Mouse (Mus musculus) CH12.LX (cell line): ENCODE results near the gene Tmem165. TPM values are rescaled to one million over a fixed set of nuclear protein-coding genes. Genes with fewer than 3 reads are reported as not detected.

Experiments
- DNase-seq: peaks from one replicate; pipeline ENCODE4 v3.0.0-alpha.2; 2013; ENCODE audit errors: extremely low read depth
- H3K27ac ChIP-seq: 2 replicates; pipeline ENCODE4 v1.5.1; 2012; ENCODE audit warnings: low read depth, mild to moderate bottlenecking, control low read depth, moderate library complexity; ENCODE audit not compliant: insufficient read depth
- H3K27me3 ChIP-seq: replicated peaks from 2 replicates; pipeline ENCODE3; 2012; ENCODE audit warnings: inconsistent platforms
- H3K36me3 ChIP-seq, 2 experiments: replicated peaks in 1 of 2; 2 replicates each; pipeline versions ENCODE3 to v1.6.1; 2012; ENCODE audit warnings: inconsistent platforms in 1 of 2, low read length in 1 of 2, mild to moderate bottlenecking in 1 of 2, mixed read lengths in 1 of 2, moderate library complexity in 1 of 2; ENCODE audit not compliant: control insufficient read depth in 1 of 2, insufficient read depth in 1 of 2
- H3K4me1 ChIP-seq, 2 experiments: 2 replicates each; pipeline ENCODE4 v1.6.1; 2012; ENCODE audit warnings: inconsistent platforms in 1 of 2, moderate library complexity in 1 of 2; ENCODE audit not compliant: insufficient read depth in 2 of 2, control insufficient read depth in 1 of 2
- H3K4me2 ChIP-seq: 2 replicates; pipeline ENCODE4 v1.6.1; 2012; ENCODE audit warnings: low read depth, mild to moderate bottlenecking, control low read depth; ENCODE audit not compliant: poor library complexity, insufficient read depth, severe bottlenecking
- H3K4me3 ChIP-seq, 3 experiments: fragments of 150-350 bp in 1 of 3; sonication (generic) in 1 of 3; replicated peaks in 1 of 3; 2 replicates each; pipeline versions ENCODE3 to v1.5.1; 2011 to 2012; ENCODE audit warnings: low read depth in 2 of 3, low read length in 2 of 3, mild to moderate bottlenecking in 2 of 3, moderate library complexity in 2 of 3, control low read depth in 1 of 3, improper control_type of control experiment in 1 of 3, inconsistent platforms in 1 of 3, mixed read lengths in 1 of 3; ENCODE audit not compliant: poor library complexity in 1 of 3
- H3K79me2 ChIP-seq: replicated peaks from 2 replicates; pipeline ENCODE4 v1.6.1; 2012; ENCODE audit warnings: mild to moderate bottlenecking, moderate library complexity; ENCODE audit not compliant: control insufficient read depth, poor library complexity, insufficient read depth, severe bottlenecking; ENCODE audit errors: extremely low read depth
- H3K9ac ChIP-seq: 2 replicates; pipeline ENCODE4 v1.6.1; 2012; ENCODE audit warnings: low read depth, mild to moderate bottlenecking, control low read depth, moderate library complexity; ENCODE audit not compliant: insufficient read depth
- H3K9me3 ChIP-seq: replicated peaks from 2 replicates; pipeline ENCODE3; 2012; ENCODE audit warnings: low read length, inconsistent platforms, mixed read lengths
- BHLHE40 ChIP-seq: IDR thresholded peaks from 2 replicates; pipeline ENCODE4 v1.6.1; 2011; ENCODE audit warnings: mild to moderate bottlenecking, low read depth, low read length, improper control_type of control experiment
- CHD1 ChIP-seq: IDR thresholded peaks from 2 replicates; pipeline ENCODE4 v1.6.1; 2012; ENCODE audit warnings: low read depth, low read length, improper control_type of control experiment, inconsistent platforms
- CHD2 ChIP-seq: IDR thresholded peaks from 2 replicates; pipeline ENCODE4 v1.6.1; 2011; ENCODE audit warnings: low read length, improper control_type of control experiment
- E2F4 ChIP-seq: IDR thresholded peaks from 2 replicates; pipeline ENCODE4 v1.6.1; 2011; ENCODE audit warnings: low read depth, low read length, improper control_type of control experiment; ENCODE audit not compliant: insufficient replicate concordance
- ELF1 ChIP-seq: IDR thresholded peaks from 2 replicates; pipeline ENCODE4 v1.6.1; 2014; ENCODE audit warnings: low read depth, mild to moderate bottlenecking, inconsistent platforms, low read length, improper control_type of control experiment
- EP300 ChIP-seq: IDR thresholded peaks from 2 replicates; pipeline ENCODE4 v1.6.1; 2011; ENCODE audit warnings: low read length, improper control_type of control experiment
- HCFC1 ChIP-seq: IDR thresholded peaks from 2 replicates; pipeline ENCODE4 v1.6.1; 2012; ENCODE audit warnings: low read depth, mild to moderate bottlenecking, inconsistent platforms, low read length, improper control_type of control experiment
- IRF4 ChIP-seq: IDR thresholded peaks from 2 replicates; pipeline ENCODE4 v1.6.1; 2014; ENCODE audit warnings: low read depth, mild to moderate bottlenecking, inconsistent platforms, low read length, improper control_type of control experiment
- KAT2A ChIP-seq: IDR thresholded peaks from 2 replicates; pipeline ENCODE4 v1.6.1; 2012; ENCODE audit warnings: low read length, improper control_type of control experiment, inconsistent platforms; ENCODE audit not compliant: insufficient replicate concordance
- MAX ChIP-seq: IDR thresholded peaks from 2 replicates; pipeline ENCODE4 v1.6.1; 2011; ENCODE audit warnings: low read length, improper control_type of control experiment
- MAZ ChIP-seq: IDR thresholded peaks from 2 replicates; pipeline ENCODE4 v1.6.1; 2012; ENCODE audit warnings: low read depth, mild to moderate bottlenecking, inconsistent platforms, low read length, improper control_type of control experiment, moderate library complexity
- MEF2A ChIP-seq: IDR thresholded peaks from 2 replicates; pipeline ENCODE4 v1.6.1; 2014; ENCODE audit warnings: low read depth, mild to moderate bottlenecking, inconsistent platforms, low read length, improper control_type of control experiment, borderline replicate concordance
- MXI1 ChIP-seq: IDR thresholded peaks from 2 replicates; pipeline ENCODE4 v1.6.1; 2011; ENCODE audit warnings: mild to moderate bottlenecking, low read depth, low read length, improper control_type of control experiment
- MYC ChIP-seq: IDR thresholded peaks from 2 replicates; pipeline ENCODE4 v1.6.1; 2011; ENCODE audit warnings: low read depth, mild to moderate bottlenecking, improper control_type of control experiment, low read length
- RAD21 ChIP-seq: IDR thresholded peaks from 2 replicates; pipeline ENCODE4 v1.6.1; 2011; ENCODE audit warnings: low read depth, mild to moderate bottlenecking, low read length, improper control_type of control experiment, moderate library complexity
- SIN3A ChIP-seq: IDR thresholded peaks from 2 replicates; pipeline ENCODE4 v1.6.1; 2012; ENCODE audit warnings: low read length, improper control_type of control experiment, inconsistent platforms
- SMC3 ChIP-seq: IDR thresholded peaks from 2 replicates; pipeline ENCODE4 v1.6.1; 2011; ENCODE audit warnings: low read depth, low read length, improper control_type of control experiment
- UBTF ChIP-seq: IDR thresholded peaks from 2 replicates; pipeline ENCODE4 v1.6.1; 2012; ENCODE audit warnings: low read depth, mild to moderate bottlenecking, inconsistent platforms, low read length, improper control_type of control experiment, moderate library complexity
- USF2 ChIP-seq: conservative IDR thresholded peaks from 2 replicates; pipeline ENCODE4 v1.6.1; 2011; ENCODE audit warnings: low read depth, low read length, improper control_type of control experiment
- ZNF384 ChIP-seq: IDR thresholded peaks from 2 replicates; pipeline ENCODE4 v1.6.1; 2012; ENCODE audit warnings: low read depth, low read length, improper control_type of control experiment, inconsistent platforms
- dilution Hi-C: fragments of 300-500 bp; cut with MboI; formaldehyde crosslinking; loops from 2 replicates; pipeline ENCODE4 v1.14.3; 2020; ENCODE audit warnings: low sequenced_read_pairs; ENCODE audit not compliant: extremely low pct_unique_long_range_greater_than_20kb, extremely low pct_ligation_motif_present
- in situ Hi-C: fragments of 300-500 bp; cut with MboI; formaldehyde crosslinking; loops from 3 replicates; pipeline ENCODE4 v1.14.3; 2019; ENCODE audit warnings: low sequenced_read_pairs, low pct_ligation_motif_present, low pct_unique_long_range_greater_than_20kb, mixed read lengths
- polyA plus RNA-seq: library from polyadenylated mRNA; unstranded; fragments of >175 nt; gene quantifications from 2 replicates; pipeline ENCODE4 v1.2.1, GENCODE M21; 2012; ENCODE audit warnings: low read depth; ENCODE audit not compliant: insufficient read length
- total RNA-seq, 2 experiments: library from RNA; depleted of rRNA; stranded (reverse); fragments of 300-350 nt in 1 of 2; fragments of >200 nt in 1 of 2; gene quantifications; 2 replicates each; pipeline ENCODE4 v1.2.3; 2012 to 2014

Tmem165 gene
- total and polyA plus RNA-seq, 3 experiments, result 64.2 to 144 (median 96.2) TPM

- peak; percentile 56; the same call in 1 of the 2 replicates for TF ChIP-seq SIN3A
- no peak for TF ChIP-seq E2F4
- peak; percentile 54 for TF ChIP-seq ZNF384
Observed at GRCm38 (mm10) chr5:76183043-76183749, 484 bp upstream of the Tmem165 start.

GRCm38 (mm10) chr5:76184286-76185080 lies 803 bp downstream of the Tmem165 start:
- H3K4me1 ChIP-seq, result peaks cover 6 to 42% of the 10 kb centered on the region in 2 experiments; a peak in 3 of 4 replicates
- H3K27ac ChIP-seq, result peak overlapping the region; percentile 60
- peak; percentile 77 for DNase-seq
- peak overlapping the region; percentile 74 for H3K9ac ChIP-seq
- peaks cover 34% of the 10 kb centered on the region for H3K79me2 ChIP-seq
- peaks cover 8% of the 10 kb centered on the region for H3K27me3 ChIP-seq
- H3K36me3 ChIP-seq, result peaks cover 0 to 19% of the 10 kb centered on the region in 2 experiments
- in situ Hi-C loops (no loop called here), dilution Hi-C loops (no loop called here)
- no peaks in the 10 kb centered on the region for H3K9me3 ChIP-seq
- H3K4me3 ChIP-seq, result peak overlapping the region; percentile 80 to 89 (median 83)
- peak overlapping the region; percentile 63 for H3K4me2 ChIP-seq
- no peak for TF ChIP-seq USF2
- TF ChIP-seq UBTF, result peak; percentile 98
- peak; percentile 33; the same call in 1 of the 2 replicates for TF ChIP-seq MEF2A
- peak; percentile 74; the same call in 1 of the 2 replicates for TF ChIP-seq MAZ
- TF ChIP-seq BHLHE40, result 0 out of 2 replicates have a peak, but pooled peaks have one; percentile 22
- TF ChIP-seq EP300, result no peak
- 0 out of 2 replicates have a peak, but pooled peaks have one; percentile 56 for TF ChIP-seq MXI1
- peak; percentile 52; the same call in 1 of the 2 replicates for TF ChIP-seq IRF4
- TF ChIP-seq SMC3, result no peak
- peak; percentile 36; the same call in 1 of the 2 replicates for TF ChIP-seq SIN3A
- TF ChIP-seq KAT2A, result 0 out of 2 replicates have a peak, but pooled peaks have one; percentile 44
- 0 out of 2 replicates have a peak, but pooled peaks have one; percentile 2 for TF ChIP-seq MYC
- no peak; the same call in 1 of the 2 replicates for TF ChIP-seq MAX
- TF ChIP-seq ELF1, result 0 out of 2 replicates have a peak, but pooled peaks have one; percentile 7
- TF ChIP-seq CHD1, result 0 out of 2 replicates have a peak, but pooled peaks have one; percentile 31
- peak; percentile 57 for TF ChIP-seq HCFC1
- no peak for TF ChIP-seq RAD21
- peak; percentile 92 for TF ChIP-seq CHD2

More at GRCm38 (mm10) chr5:76183043-76183749, 484 bp upstream of the Tmem165 start:
- peaks cover 0 to 12% of the 10 kb centered on the region in 2 experiments for H3K36me3 ChIP-seq
- peak overlapping the region; percentile 54 for H3K9ac ChIP-seq
- in situ Hi-C loops, result no loop called here
- H3K9me3 ChIP-seq, result no peaks in the 10 kb centered on the region
- no peak for DNase-seq
- H3K27me3 ChIP-seq, result peaks cover 8% of the 10 kb centered on the region
- dilution Hi-C loops, result no loop called here
- peaks cover 3 to 29% of the 10 kb centered on the region in 2 experiments; a peak in 2 of 4 replicates for H3K4me1 ChIP-seq
- peak overlapping the region; percentile 97 for H3K4me2 ChIP-seq
- H3K4me3 ChIP-seq, result peak overlapping the region; percentile 45 to 89 (median 83)
- H3K27ac ChIP-seq, result no peak overlapping the region
- H3K79me2 ChIP-seq, result peaks cover 26% of the 10 kb centered on the region
